Mouse (Mus musculus) liver, adult 2 months (tissue): ENCODE measurements at regions not wholly inside any gene's neighbourhood (a gene's known extent, or its start where the extent isn't known, plus 50 kb on each side); places are given as distances from the start of the nearest gene placed in this dataset.

Experiments used
- DNase-seq: peaks from one replicate; pipeline ENCODE4 v3.0.0-alpha.2; 2011; ENCODE audit warnings: low read depth, low spot score; ENCODE audit errors: extremely low read depth
- H3K27ac ChIP-seq: fragments of 200-500 bp; replicated peaks from 2 replicates; pipeline ENCODE4 v1.5.1; 2012; ENCODE audit warnings: low read depth, mild to moderate bottlenecking, control low read depth, inconsistent platforms, low read length; ENCODE audit not compliant: insufficient read depth
- H3K27me3 ChIP-seq: fragments of 200-500 bp; 2 replicates; pipeline ENCODE4 v1.6.1; 2012; ENCODE audit warnings: mild to moderate bottlenecking, moderate library complexity, low read length, inconsistent platforms; ENCODE audit not compliant: control insufficient read depth, insufficient read depth
- H3K36me3 ChIP-seq: fragments of 200-500 bp; 2 replicates; pipeline ENCODE4 v1.6.1; 2012; ENCODE audit warnings: low read length, inconsistent platforms; ENCODE audit not compliant: control insufficient read depth, insufficient read depth
- H3K4me1 ChIP-seq: fragments of 200-500 bp; 2 replicates; pipeline ENCODE4 v1.6.1; 2011; ENCODE audit warnings: low read length; ENCODE audit not compliant: control insufficient read depth, insufficient read depth
- H3K4me3 ChIP-seq: fragments of 200-500 bp; 2 replicates; pipeline ENCODE4 v1.5.1; 2011; ENCODE audit warnings: low read depth, mild to moderate bottlenecking, control low read depth, low read length, moderate library complexity; ENCODE audit not compliant: insufficient read depth
- H3K79me2 ChIP-seq: fragments of 200-500 bp; 2 replicates; pipeline ENCODE4 v1.6.1; 2012; ENCODE audit warnings: inconsistent platforms, mild to moderate bottlenecking, low read length, moderate library complexity; ENCODE audit not compliant: control insufficient read depth, insufficient read depth
- H3K9ac ChIP-seq: fragments of 200-500 bp; 2 replicates; pipeline ENCODE4 v1.6.1; 2012; ENCODE audit warnings: low read depth, mild to moderate bottlenecking, control low read depth, inconsistent platforms, low read length
- CTCF ChIP-seq: fragments of 200-500 bp; IDR thresholded peaks from 2 replicates; pipeline ENCODE4 v1.5.1; 2011; ENCODE audit warnings: low read depth, low read length, control low read depth
- POLR2A ChIP-seq: fragments of 200-500 bp; IDR thresholded peaks from 2 replicates; pipeline ENCODE4 v1.6.1; 2011; ENCODE audit warnings: low read length, control low read depth; ENCODE audit not compliant: insufficient read depth; ENCODE audit errors: extremely low read depth
- WGBS: fragments of 180-500 bp; shearing (Covaris S2); methylation state at CpG from one replicate; pipeline ENCODE4 v1.1.7; 2018; 5-methylcytosine and 5-hydroxymethylcytosine counted together

DNA sequence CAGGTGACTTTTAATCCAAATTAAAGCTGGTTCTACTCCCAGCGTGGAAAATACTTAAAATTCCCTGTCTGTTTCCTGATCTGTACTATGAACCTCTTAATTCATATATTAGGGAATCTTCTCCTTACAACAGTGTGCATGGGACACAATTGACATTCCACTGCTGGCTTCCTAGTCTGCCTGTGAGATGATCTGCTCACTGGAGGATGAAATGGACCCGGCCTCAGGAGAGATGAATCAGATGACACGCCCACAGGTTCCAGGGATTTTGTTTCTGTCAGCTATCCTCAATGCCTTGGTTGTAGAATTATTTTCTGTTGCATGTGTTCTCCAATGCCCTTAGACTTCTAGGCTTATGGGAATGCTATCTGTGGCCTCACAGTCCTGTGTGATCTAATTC lies 231.9 kb upstream of the Ntm start:
- 85% methylated on average over 3 of the region's 3 CpGs for WGBS
- no peak overlapping the region for H3K27ac ChIP-seq
- TF ChIP-seq POLR2A: no peak
- TF ChIP-seq CTCF: no peak

DNA sequence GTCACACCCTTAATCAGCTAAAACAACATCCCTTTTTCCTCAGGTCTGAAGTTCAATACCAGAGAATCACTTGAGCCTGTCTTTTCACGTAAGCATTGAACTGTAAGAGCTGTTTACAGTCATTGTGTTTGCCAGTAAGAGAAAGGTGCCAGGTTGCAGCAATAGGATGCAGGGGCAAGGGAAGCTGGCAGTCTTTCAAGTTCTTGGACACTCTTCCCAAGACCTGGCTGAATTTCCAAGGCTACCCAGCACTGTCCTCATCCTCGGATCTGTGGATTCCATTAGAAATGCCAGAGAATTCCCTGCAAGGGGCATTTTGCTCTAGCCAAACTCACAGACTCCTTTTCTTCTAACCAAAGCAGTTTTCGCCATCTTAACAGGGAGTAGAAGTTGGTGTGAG lies 224.5 kb upstream of the Snx19 start:
- Histone ChIP-seq H3K27me3 (no peaks in the 10 kb centered on the region), H3K27ac (no peak overlapping the region), H3K4me3 (no peak overlapping the region), H3K4me1 (no peaks in the 10 kb centered on the region), H3K36me3 (no peaks in the 10 kb centered on the region), H3K79me2 (no peaks in the 10 kb centered on the region), H3K9ac (no peak overlapping the region)
- 67% methylated on average over 3 of the region's 3 CpGs for WGBS
- no peak for DNase-seq
- no peak for TF ChIP-seq CTCF
- no peak for TF ChIP-seq POLR2A

More for the DNA sequence above, 231.9 kb upstream of the Ntm start:
- DNase-seq: no peak
- Histone ChIP-seq H3K36me3 (no peaks in the 10 kb centered on the region), H3K4me1 (no peaks in the 10 kb centered on the region), H3K27me3 (no peaks in the 10 kb centered on the region), H3K79me2 (no peaks in the 10 kb centered on the region), H3K4me3 (no peak overlapping the region), H3K9ac (no peak overlapping the region)

DNA sequence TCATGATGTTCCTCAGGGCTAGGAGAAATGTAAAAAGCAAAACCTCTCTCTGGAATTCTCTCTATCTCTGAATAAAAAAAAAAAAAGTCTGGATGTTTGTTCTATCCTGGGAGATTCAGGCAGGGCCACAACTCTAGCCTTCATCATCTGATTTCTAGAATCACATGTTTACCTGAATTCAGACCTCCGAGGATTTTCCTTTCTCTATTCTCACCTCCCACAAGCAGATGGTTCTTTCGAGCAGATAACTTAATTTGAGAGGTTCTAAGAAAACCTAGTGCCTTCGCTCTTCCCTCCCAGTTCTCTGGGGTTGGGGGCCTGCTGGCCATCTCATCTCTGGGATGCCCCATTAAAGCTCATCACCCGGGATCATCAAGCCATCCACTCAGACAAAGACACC lies 219.3 kb upstream of the Snx19 start:
- H3K79me2 ChIP-seq: no peaks in the 10 kb centered on the region
- H3K36me3 ChIP-seq: no peaks in the 10 kb centered on the region
- H3K9ac ChIP-seq: no peak overlapping the region
- H3K4me3 ChIP-seq: no peak overlapping the region
- DNase-seq: no peak
- TF ChIP-seq CTCF (no peak), POLR2A (no peak)
- WGBS: 81% methylated on average over 4 of the region's 4 CpGs
- H3K4me1 ChIP-seq: no peaks in the 10 kb centered on the region
- H3K27me3 ChIP-seq: no peaks in the 10 kb centered on the region
- H3K27ac ChIP-seq: no peak overlapping the region

DNA sequence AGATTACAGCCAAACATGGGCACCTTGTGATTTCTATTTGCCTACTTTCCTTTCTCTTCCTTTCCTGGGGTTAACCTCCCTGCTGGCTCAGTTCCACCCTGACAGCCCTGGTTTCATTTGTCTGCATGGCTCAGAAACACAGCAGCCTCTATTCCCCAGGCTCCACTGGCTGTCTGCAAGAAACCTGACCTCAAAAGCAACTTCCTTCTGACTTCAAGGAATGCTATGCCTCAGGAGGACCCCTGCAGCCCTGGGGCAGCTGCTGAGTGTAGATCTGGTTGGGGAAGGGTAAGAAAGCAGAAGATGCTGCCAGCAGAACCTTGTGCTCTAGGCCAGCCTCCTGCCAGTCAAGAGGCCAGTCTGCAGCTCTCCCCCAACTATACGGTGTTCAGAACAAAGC lies 217.1 kb upstream of the Snx19 start:
- H3K4me1 ChIP-seq: no peaks in the 10 kb centered on the region
- H3K9ac ChIP-seq: no peak overlapping the region
- no peak overlapping the region for H3K4me3 ChIP-seq
- no peak for DNase-seq
- H3K27me3 ChIP-seq: no peaks in the 10 kb centered on the region
- 79% methylated on average over 1 of the region's 1 CpGs for WGBS
- no peaks in the 10 kb centered on the region for H3K36me3 ChIP-seq
- no peaks in the 10 kb centered on the region for H3K79me2 ChIP-seq
- H3K27ac ChIP-seq: no peak overlapping the region
- no peak for TF ChIP-seq CTCF
- TF ChIP-seq POLR2A: no peak

DNA sequence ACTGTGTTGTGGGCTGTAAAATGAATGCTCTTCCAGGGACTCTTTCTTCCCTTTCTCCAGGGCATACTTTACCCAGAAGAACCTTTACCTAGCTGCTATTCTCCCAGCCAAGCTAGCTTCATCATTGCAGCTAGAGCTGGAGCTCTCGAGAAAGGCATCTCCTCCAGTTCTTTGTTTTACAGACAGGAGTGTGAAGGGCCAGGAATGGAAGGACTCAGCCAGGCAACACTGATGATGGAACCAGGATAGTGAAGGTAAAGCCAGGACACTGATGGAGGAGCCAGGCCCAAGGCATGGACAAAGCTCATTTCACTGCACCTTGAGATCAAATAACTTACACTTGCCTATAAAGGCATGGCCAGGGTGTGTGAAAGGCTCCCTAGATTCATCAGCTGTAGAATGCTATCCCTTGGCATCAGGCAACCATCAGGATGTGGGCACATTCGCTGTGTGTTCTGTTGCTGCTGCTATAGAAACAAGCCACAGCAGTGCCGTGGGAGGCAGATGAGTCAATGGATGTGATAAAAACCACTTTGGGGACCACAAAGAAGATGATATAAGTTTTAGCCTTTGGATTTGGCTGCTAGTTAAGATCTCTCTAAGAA lies 214.3 kb upstream of the Snx19 start:
- Histone ChIP-seq H3K9ac (no peak overlapping the region), H3K27me3 (no peaks in the 10 kb centered on the region; the same call in 1 of the 2 replicates), H3K36me3 (no peaks in the 10 kb centered on the region), H3K27ac (no peak overlapping the region), H3K79me2 (no peaks in the 10 kb centered on the region), H3K4me3 (no peak overlapping the region), H3K4me1 (no peaks in the 10 kb centered on the region)
- TF ChIP-seq POLR2A: no peak
- no peak for TF ChIP-seq CTCF
- no peak for DNase-seq
- 77% methylated on average over 3 of the region's 3 CpGs for WGBS

DNA sequence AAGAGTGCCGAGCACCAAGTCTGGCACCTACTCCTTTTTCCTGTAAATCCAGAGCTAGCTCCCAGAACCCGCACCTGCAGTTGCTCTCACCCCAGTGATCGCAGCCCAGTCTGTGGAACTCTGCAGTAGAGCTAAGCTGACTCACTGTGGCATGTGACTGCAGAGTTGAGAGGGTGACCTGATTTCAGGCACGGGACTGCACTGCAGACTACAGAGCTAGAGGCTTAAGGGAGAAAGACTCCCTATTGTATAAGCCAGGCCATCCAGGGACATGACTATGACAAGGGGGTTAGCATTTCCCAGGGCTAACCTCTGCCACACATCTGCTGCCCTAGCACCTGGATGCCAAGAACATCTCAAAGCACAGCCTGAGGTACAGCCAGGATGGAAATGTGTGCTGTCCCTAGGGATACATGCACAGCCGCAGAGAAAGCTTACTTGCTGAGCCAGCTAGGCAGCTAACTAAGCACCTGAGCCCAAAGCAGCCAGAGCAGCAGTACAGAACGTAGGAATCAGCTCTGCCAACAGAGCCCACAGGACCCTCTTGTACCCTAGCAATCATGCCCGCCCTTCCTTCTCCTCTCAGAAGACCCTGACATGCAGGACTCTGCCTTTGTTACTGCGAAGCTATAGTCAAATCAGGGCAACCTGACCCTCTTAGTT lies 192.3 kb upstream of the Snx19 start:
- 81% methylated on average over 8 of the region's 8 CpGs for WGBS
- no peak overlapping the region for H3K27ac ChIP-seq
- H3K27me3 ChIP-seq: no peaks in the 10 kb centered on the region
- H3K4me3 ChIP-seq: no peak overlapping the region
- no peak for DNase-seq
- TF ChIP-seq CTCF (no peak), POLR2A (no peak)
- H3K4me1 ChIP-seq: no peaks in the 10 kb centered on the region
- H3K79me2 ChIP-seq: no peaks in the 10 kb centered on the region
- no peaks in the 10 kb centered on the region for H3K36me3 ChIP-seq
- no peak overlapping the region for H3K9ac ChIP-seq
